Mouse (Mus musculus) heart, adult 2 months (tissue): Measurements from ENCODE around the gene Heatr1. TPM values are rescaled to one million over a fixed set of nuclear protein-coding genes. Genes with fewer than 3 reads are reported as not detected.

ENCODE experiments used
- DNase-seq, 2 experiments: peaks; one replicate each; pipeline ENCODE4 v3.0.0; 2021
- H3K27ac ChIP-seq: fragments of 200-600 bp; 2 replicates; pipeline ENCODE4 v1.8.1; 2022
- H3K27me3 ChIP-seq: fragments of 200-500 bp; 2 replicates; pipeline ENCODE4 v1.6.1; 2012; ENCODE audit warnings: mild to moderate bottlenecking, low read length, inconsistent platforms, mixed read lengths; ENCODE audit not compliant: control insufficient read depth, insufficient read depth
- H3K36me3 ChIP-seq: fragments of 200-500 bp; 2 replicates; pipeline ENCODE4 v1.6.1; 2012; ENCODE audit warnings: low read length, inconsistent platforms; ENCODE audit not compliant: control insufficient read depth, insufficient read depth
- H3K4me1 ChIP-seq: fragments of 200-500 bp; 2 replicates; pipeline ENCODE4 v1.6.1; 2011; ENCODE audit warnings: low read length; ENCODE audit not compliant: control insufficient read depth, insufficient read depth
- H3K4me3 ChIP-seq: fragments of 200-600 bp; 2 replicates; pipeline ENCODE4 v1.8.1; 2022
- H3K79me2 ChIP-seq: fragments of 200-500 bp; replicated peaks from 2 replicates; pipeline ENCODE4 v1.6.1; 2012; ENCODE audit warnings: mild to moderate bottlenecking, inconsistent platforms, low read length, moderate library complexity, mixed read lengths; ENCODE audit not compliant: control insufficient read depth, insufficient read depth
- H3K9ac ChIP-seq: fragments of 200-500 bp; 2 replicates; pipeline ENCODE4 v1.6.1; 2012; ENCODE audit warnings: low read depth, mild to moderate bottlenecking, control low read depth, inconsistent platforms, low read length, mixed read lengths
- CTCF ChIP-seq: fragments of 200-600 bp; IDR thresholded peaks from 2 replicates; pipeline ENCODE4 v1.8.1; 2022; ENCODE audit warnings: antibody characterized with exemption, mild to moderate bottlenecking, moderate library complexity
- EP300 ChIP-seq: fragments of 200-500 bp; IDR thresholded peaks from 2 replicates; pipeline ENCODE4 v1.6.1; 2011; ENCODE audit warnings: low read depth, low read length, control low read depth; ENCODE audit not compliant: insufficient read depth
- POLR2A ChIP-seq: fragments of 200-500 bp; IDR thresholded peaks from 2 replicates; pipeline ENCODE4 v1.6.1; 2011; ENCODE audit warnings: mild to moderate bottlenecking, low read depth, low read length, control low read depth; ENCODE audit not compliant: insufficient read depth
- WGBS: fragments of 180-500 bp; shearing (Covaris S2); methylation state at CpG from one replicate; pipeline ENCODE4 v1.1.7; 2018; 5-methylcytosine and 5-hydroxymethylcytosine counted together
- intact Hi-C: fragments of 180-260 bp; cut with DNase I; formaldehyde crosslinking; loops from one replicate; pipeline ENCODE4 v1.15.1; 2025
- polyA plus RNA-seq: library from polyadenylated mRNA; depleted of rRNA; stranded (reverse); fragments of >200 nt; gene quantifications from 2 replicates; pipeline ENCODE4 v1.2.3, GENCODE M21; 2012
- total RNA-seq, 2 experiments: library from RNA; stranded (reverse); gene quantifications; 2 replicates each; pipeline ENCODE4 v1.2.3; 2021

Gene Heatr1
- total and polyA plus RNA-seq, 3 experiments, result 7.4 to 16.1 (median 16.1) TPM

- Histone ChIP-seq H3K36me3 (no peaks in the 10 kb centered on the region), H3K79me2 (no peaks in the 10 kb centered on the region), H3K4me3 (no peak overlapping the region), H3K27me3 (no peaks in the 10 kb centered on the region), H3K9ac (no peak overlapping the region), H3K4me1 (no peaks in the 10 kb centered on the region), H3K27ac (no peak overlapping the region)
- 54% methylated on average over 5 of the region's 5 CpGs for WGBS
- no peak for DNase-seq
- intact Hi-C loops, result no loop called here
- TF ChIP-seq CTCF (no peak), EP300 (no peak), POLR2A (no peak)
Measured at GRCm38 (mm10) chr13:12433843-12434242, 39.0 kb downstream of the Heatr1 start.

GRCm38 (mm10) chr13:12439586-12439985 lies 44.8 kb downstream of the Heatr1 start:
- peaks cover 2% of the 10 kb centered on the region for H3K4me1 ChIP-seq
- WGBS, result 95% methylated on average over 3 of the region's 3 CpGs
- H3K79me2 ChIP-seq, result no peaks in the 10 kb centered on the region
- no peak for DNase-seq
- no peak for TF ChIP-seq CTCF
- no peak for TF ChIP-seq POLR2A
- TF ChIP-seq EP300, result no peak
- no peaks in the 10 kb centered on the region for H3K27me3 ChIP-seq
- no peak overlapping the region for H3K4me3 ChIP-seq
- no peak overlapping the region for H3K9ac ChIP-seq
- intact Hi-C loops, result no loop called here
- no peak overlapping the region for H3K27ac ChIP-seq
- H3K36me3 ChIP-seq, result peaks cover 3% of the 10 kb centered on the region

DNA sequence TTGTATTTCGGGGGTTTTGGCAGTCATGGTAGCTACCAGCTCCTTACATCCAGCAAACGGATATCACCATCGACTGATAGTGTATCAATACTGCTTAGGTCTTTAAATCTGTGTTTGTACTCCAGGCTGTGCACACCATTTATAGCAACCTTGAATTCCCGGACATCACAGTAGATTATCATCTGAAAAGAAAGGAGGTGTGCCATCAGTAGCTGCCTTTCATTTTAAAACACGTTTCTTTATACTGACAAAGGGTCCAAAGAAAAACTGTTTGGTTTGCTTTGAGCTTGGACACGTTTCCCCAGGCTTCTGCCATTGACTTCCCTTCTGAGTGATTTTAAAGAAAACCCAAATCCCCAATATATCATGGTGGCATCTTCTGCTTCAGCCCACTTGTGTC lies 46.0 kb downstream of the Heatr1 start:
- Histone ChIP-seq H3K27me3 (no peaks in the 10 kb centered on the region), H3K4me1 (peaks cover 2% of the 10 kb centered on the region), H3K27ac (no peak overlapping the region), H3K4me3 (no peak overlapping the region), H3K36me3 (peaks cover 3% of the 10 kb centered on the region), H3K79me2 (no peaks in the 10 kb centered on the region), H3K9ac (no peak overlapping the region)
- WGBS, result 84% methylated on average over 6 of the region's 6 CpGs
- TF ChIP-seq POLR2A (no peak), CTCF (no peak), EP300 (no peak)
- no peak for DNase-seq
- intact Hi-C loops, result no loop called here

DNA sequence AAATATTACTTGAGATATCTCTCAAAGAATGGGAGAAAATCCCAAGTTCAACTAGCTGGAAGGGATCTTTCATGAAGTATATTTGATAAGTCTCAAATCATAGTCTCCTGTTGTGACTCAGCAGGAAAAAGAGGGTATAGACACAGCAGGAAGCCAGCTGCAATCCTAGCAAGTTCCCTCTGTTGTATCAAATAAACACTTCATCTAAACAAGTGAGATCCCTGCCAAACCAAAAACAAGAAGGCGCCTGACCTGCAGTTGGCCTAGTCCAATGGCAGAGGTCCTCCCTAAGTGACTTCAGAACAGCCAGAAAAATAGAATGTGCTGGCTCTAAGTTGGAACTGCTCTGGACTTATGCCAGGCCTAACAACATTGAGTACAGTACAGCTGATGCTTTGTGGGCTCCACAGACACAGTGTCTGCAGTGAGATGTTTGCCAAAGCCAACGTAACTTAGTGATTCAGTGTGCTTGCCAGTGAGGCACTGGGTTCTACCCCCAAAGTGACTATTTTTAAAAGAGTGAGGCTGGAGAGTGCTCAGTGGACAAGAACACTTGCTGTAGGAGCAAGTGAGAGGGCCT lies 47.3 kb downstream of the Heatr1 start:
- Histone ChIP-seq H3K79me2 (no peaks in the 10 kb centered on the region), H3K27me3 (no peaks in the 10 kb centered on the region), H3K4me3 (no peak overlapping the region), H3K27ac (no peak overlapping the region; the same call in 1 of the 2 replicates), H3K36me3 (peaks cover 3% of the 10 kb centered on the region), H3K9ac (no peak overlapping the region), H3K4me1 (peaks cover 2% of the 10 kb centered on the region)
- TF ChIP-seq POLR2A, result no peak
- no peak for TF ChIP-seq CTCF
- TF ChIP-seq EP300, result no peak
- 52% methylated on average over 2 of the region's 2 CpGs for WGBS
- DNase-seq, result peak in 1 of 2 experiments; percentile 21
- intact Hi-C loops, result no loop called here

- H3K27ac ChIP-seq, result no peak overlapping the region
- intact Hi-C loops, result no loop called here
- no peak for TF ChIP-seq EP300
- TF ChIP-seq CTCF, result no peak
- no peak for TF ChIP-seq POLR2A
- no peaks in the 10 kb centered on the region for H3K4me1 ChIP-seq
- no peak overlapping the region for H3K4me3 ChIP-seq
- no peak overlapping the region for H3K9ac ChIP-seq
- WGBS, result 92% methylated on average over 14 of the region's 14 CpGs
- DNase-seq, result no peak
- no peaks in the 10 kb centered on the region for H3K36me3 ChIP-seq
- no peaks in the 10 kb centered on the region for H3K27me3 ChIP-seq
- H3K79me2 ChIP-seq, result no peaks in the 10 kb centered on the region
Measured at GRCm38 (mm10) chr13:12453150-12453549, 58.3 kb downstream of the Heatr1 start.

GRCm38 (mm10) chr13:12454686-12455390 lies 60.0 kb downstream of the Heatr1 start:
- TF ChIP-seq POLR2A (no peak), EP300 (no peak), CTCF (no peak)
- Histone ChIP-seq H3K36me3 (no peaks in the 10 kb centered on the region; the same call in 1 of the 2 replicates), H3K4me3 (no peak overlapping the region), H3K27ac (no peak overlapping the region), H3K9ac (no peak overlapping the region), H3K4me1 (peaks cover 3% of the 10 kb centered on the region), H3K27me3 (no peaks in the 10 kb centered on the region), H3K79me2 (no peaks in the 10 kb centered on the region)
- intact Hi-C loops, result loop anchor here (5.0 kb wide), 1 partner anchor 38 kb away; no protein-coding TSS in a partner anchor
- no peak for DNase-seq
- 88% methylated on average over 7 of the region's 7 CpGs for WGBS
